Mouse (Mus musculus): ENCODE measurements around the gene Kctd21. TPM values are rescaled to one million over a fixed set of nuclear protein-coding genes. Genes with fewer than 3 reads are reported as not detected.

Kctd21 gene
- polyA plus RNA-seq, 1 experiment = 6.8 TPM

- H3K27ac ChIP-seq (replicated peaks; ENCODE audit: low read depth, low read length) = no peak overlapping the region
- 0 out of 2 replicates have a peak, but pooled peaks cover 8% of the 10 kb centered on the region for H3K4me1 ChIP-seq (ENCODE audit: control insufficient read depth, insufficient read depth, insufficient read length, low read length)
- H3K4me3 ChIP-seq (ENCODE audit: insufficient read depth, low read depth, low read length) = peak overlapping the region; percentile 93
Measured at GRCm38 (mm10) chr7:97333113-97333898, 1.2 kb downstream of the Kctd21 start.

DNA sequence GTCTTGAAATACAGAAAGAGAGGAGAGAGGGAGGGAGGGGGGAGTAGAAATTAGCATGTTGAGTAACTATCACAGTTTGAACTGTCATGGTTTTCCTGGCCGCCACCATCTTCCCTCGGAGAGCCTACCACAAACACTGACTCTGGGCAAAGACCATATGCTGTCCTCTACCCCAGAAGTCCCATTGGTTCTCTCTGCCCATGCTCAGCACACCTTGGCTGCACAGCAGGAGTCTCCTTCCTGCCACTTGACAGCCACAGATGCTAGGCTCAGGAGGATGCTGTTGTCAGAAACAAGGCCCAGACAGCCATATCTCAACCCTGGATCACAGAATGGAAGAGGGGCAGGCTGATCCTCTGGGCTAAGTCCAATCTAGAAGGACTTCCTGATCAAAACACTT, 2.3 kb downstream of the Kctd21 start:
- Histone ChIP-seq H3K4me1 (ENCODE audit: control insufficient read depth, insufficient read depth, insufficient read length, low read length) (0 out of 2 replicates have a peak, but pooled peaks cover 8% of the 10 kb centered on the region), H3K4me3 (ENCODE audit: insufficient read depth, low read depth, low read length) (no peak overlapping the region)

DNA sequence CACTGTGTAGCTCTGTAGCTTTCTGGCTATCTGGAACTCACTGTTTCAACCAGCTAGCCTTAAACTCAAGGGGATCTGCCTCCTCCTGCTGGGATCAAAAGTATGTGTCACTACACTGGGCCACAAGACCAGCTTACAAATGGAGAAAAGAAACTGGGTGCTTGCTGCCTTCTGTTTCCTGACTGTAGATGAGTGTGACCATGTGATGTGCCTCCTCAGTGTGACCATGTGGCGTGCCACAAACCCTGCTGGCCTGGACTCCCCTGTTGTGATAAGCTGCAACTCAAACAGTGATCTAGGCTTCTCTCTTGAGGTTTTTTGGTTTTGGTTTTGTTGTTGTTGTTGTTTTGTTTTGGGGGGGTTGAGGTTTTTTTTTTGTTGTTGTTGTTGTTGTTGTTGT, 4.6 kb downstream of the Kctd21 start:
- Histone ChIP-seq H3K4me3 (ENCODE audit: insufficient read depth, low read depth, low read length) (no peak overlapping the region), H3K4me1 (ENCODE audit: control insufficient read depth, insufficient read depth, insufficient read length, low read length) (0 out of 2 replicates have a peak, but pooled peaks cover 5% of the 10 kb centered on the region), H3K27ac (replicated peaks; ENCODE audit: low read depth, low read length) (no peak overlapping the region)

More for the DNA sequence above, 2.3 kb downstream of the Kctd21 start:
- H3K27ac ChIP-seq (replicated peaks; ENCODE audit: low read depth, low read length) = no peak overlapping the region

DNA sequence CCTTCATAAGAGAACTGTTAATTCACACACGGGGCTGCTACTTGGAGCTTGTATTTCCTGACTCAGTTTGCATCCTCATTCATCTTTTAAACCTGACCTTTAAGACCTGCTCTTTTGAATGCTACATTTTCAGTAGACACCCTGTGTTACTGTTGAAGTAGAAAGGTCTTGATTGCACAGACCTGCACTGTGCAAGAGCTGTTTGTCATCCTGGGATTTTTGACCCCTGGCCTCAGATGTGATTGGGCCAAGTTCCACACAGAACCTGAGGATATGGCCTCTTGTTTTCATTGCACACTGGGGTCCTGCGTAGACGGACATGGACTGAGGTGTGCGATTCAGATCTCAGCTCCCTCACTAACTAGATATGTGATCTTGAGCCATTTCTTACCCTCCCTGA, 6.5 kb downstream of the Kctd21 start:
- Histone ChIP-seq H3K4me1 (ENCODE audit: control insufficient read depth, insufficient read depth, insufficient read length, low read length) (no peaks in the 10 kb centered on the region), H3K4me3 (ENCODE audit: insufficient read depth, low read depth, low read length) (no peak overlapping the region), H3K27ac (replicated peaks; ENCODE audit: low read depth, low read length) (no peak overlapping the region)

GRCm38 (mm10) chr7:97339623-97340022, 7.5 kb downstream of the Kctd21 start:
- no peak overlapping the region for H3K27ac ChIP-seq (replicated peaks; ENCODE audit: low read depth, low read length)
- H3K4me3 ChIP-seq (ENCODE audit: insufficient read depth, low read depth, low read length) = no peak overlapping the region
- no peaks in the 10 kb centered on the region for H3K4me1 ChIP-seq (ENCODE audit: control insufficient read depth, insufficient read depth, insufficient read length, low read length)

- Histone ChIP-seq H3K27ac (replicated peaks; ENCODE audit: low read depth, low read length) (no peak overlapping the region), H3K4me1 (ENCODE audit: control insufficient read depth, insufficient read depth, insufficient read length, low read length) (no peaks in the 10 kb centered on the region), H3K4me3 (ENCODE audit: insufficient read depth, low read depth, low read length) (no peak overlapping the region)
Measured at GRCm38 (mm10) chr7:97340907-97341849, 9.1 kb downstream of the Kctd21 start.

DNA sequence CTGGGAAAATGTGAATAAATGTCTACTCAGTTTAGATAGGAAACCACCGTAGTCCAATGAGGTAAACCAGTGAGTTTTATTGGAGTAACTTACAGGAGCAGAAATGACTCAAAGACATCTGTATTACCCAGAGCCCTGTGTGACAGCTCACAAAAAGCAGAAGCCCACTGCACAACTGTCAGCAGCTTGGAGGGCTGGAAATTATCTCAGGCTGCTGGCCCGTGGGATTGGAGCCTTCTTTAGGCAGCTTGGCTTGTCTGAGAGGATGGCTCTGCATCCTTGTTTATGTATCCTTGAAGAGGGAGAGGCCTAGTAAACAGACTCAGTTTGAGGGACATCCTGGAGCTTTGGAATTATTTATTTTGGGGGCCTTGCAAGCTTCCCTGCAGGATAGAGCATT, 10.8 kb downstream of the Kctd21 start:
- Histone ChIP-seq H3K4me3 (ENCODE audit: insufficient read depth, low read depth, low read length) (no peak overlapping the region), H3K27ac (replicated peaks; ENCODE audit: low read depth, low read length) (no peak overlapping the region), H3K4me1 (ENCODE audit: control insufficient read depth, insufficient read depth, insufficient read length, low read length) (0 out of 2 replicates have a peak, but pooled peaks cover 3% of the 10 kb centered on the region)

- Histone ChIP-seq H3K4me1 (ENCODE audit: control insufficient read depth, insufficient read depth, insufficient read length, low read length) (0 out of 2 replicates have a peak, but pooled peaks cover 3% of the 10 kb centered on the region), H3K4me3 (ENCODE audit: insufficient read depth, low read depth, low read length) (no peak overlapping the region), H3K27ac (replicated peaks; ENCODE audit: low read depth, low read length) (no peak overlapping the region)
Measured at GRCm38 (mm10) chr7:97344655-97345054, 12.5 kb downstream of the Kctd21 start.

- Histone ChIP-seq H3K4me3 (ENCODE audit: insufficient read depth, low read depth, low read length) (no peak overlapping the region), H3K27ac (replicated peaks; ENCODE audit: low read depth, low read length) (no peak overlapping the region), H3K4me1 (ENCODE audit: control insufficient read depth, insufficient read depth, insufficient read length, low read length) (0 out of 2 replicates have a peak, but pooled peaks cover 3% of the 10 kb centered on the region)
Measured at GRCm38 (mm10) chr7:97345229-97345871, 13.2 kb downstream of the Kctd21 start.

- Histone ChIP-seq H3K27ac (replicated peaks; ENCODE audit: low read depth, low read length) (no peak overlapping the region), H3K4me3 (ENCODE audit: insufficient read depth, low read depth, low read length) (no peak overlapping the region), H3K4me1 (ENCODE audit: control insufficient read depth, insufficient read depth, insufficient read length, low read length) (0 out of 2 replicates have a peak, but pooled peaks cover 7% of the 10 kb centered on the region)
Measured at GRCm38 (mm10) chr7:97346111-97346821, 14.1 kb downstream of the Kctd21 start.

GRCm38 (mm10) chr7:97346822-97347166, 14.7 kb downstream of the Kctd21 start:
- Histone ChIP-seq H3K4me3 (ENCODE audit: insufficient read depth, low read depth, low read length) (no peak overlapping the region), H3K27ac (replicated peaks; ENCODE audit: low read depth, low read length) (no peak overlapping the region), H3K4me1 (ENCODE audit: control insufficient read depth, insufficient read depth, insufficient read length, low read length) (peaks cover 11% of the 10 kb centered on the region)

- H3K27ac ChIP-seq (replicated peaks; ENCODE audit: low read depth, low read length) = no peak overlapping the region
- peaks cover 11% of the 10 kb centered on the region for H3K4me1 ChIP-seq (ENCODE audit: control insufficient read depth, insufficient read depth, insufficient read length, low read length)
- no peak overlapping the region for H3K4me3 ChIP-seq (ENCODE audit: insufficient read depth, low read depth, low read length)
Measured at GRCm38 (mm10) chr7:97347464-97347863, 15.3 kb downstream of the Kctd21 start.

DNA sequence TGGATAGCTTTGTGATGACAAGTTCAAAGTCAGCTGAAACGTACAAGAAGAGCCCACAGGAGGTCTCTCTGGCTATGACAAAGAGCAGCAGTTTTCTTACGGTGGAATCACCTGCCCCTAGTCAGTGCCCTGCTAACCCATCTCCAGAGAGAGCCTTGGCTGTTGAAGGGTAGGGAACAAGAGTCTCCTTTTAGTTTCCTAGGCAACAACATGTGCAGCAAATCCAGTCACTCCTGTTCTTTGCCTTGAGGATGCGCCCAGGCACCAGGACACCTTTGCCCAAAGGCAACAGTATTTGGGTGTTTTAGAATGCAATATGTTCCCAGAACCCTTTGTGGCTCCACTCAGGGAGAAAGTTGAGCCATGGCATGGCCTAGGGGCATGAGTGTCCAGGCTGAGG, 16.2 kb downstream of the Kctd21 start:
- no peak overlapping the region for H3K27ac ChIP-seq (replicated peaks; ENCODE audit: low read depth, low read length)
- H3K4me3 ChIP-seq (ENCODE audit: insufficient read depth, low read depth, low read length) = no peak overlapping the region
- H3K4me1 ChIP-seq (ENCODE audit: control insufficient read depth, insufficient read depth, insufficient read length, low read length) = peaks cover 11% of the 10 kb centered on the region

GRCm38 (mm10) chr7:97348836-97349235, 16.7 kb downstream of the Kctd21 start:
- H3K4me3 ChIP-seq (ENCODE audit: insufficient read depth, low read depth, low read length) = no peak overlapping the region
- no peak overlapping the region for H3K27ac ChIP-seq (replicated peaks; ENCODE audit: low read depth, low read length)
- H3K4me1 ChIP-seq (ENCODE audit: control insufficient read depth, insufficient read depth, insufficient read length, low read length) = peaks cover 11% of the 10 kb centered on the region

Data from brown adipose tissue, adult 24 weeks (tissue).